Mouse (Mus musculus) thymus, adult 2 months (tissue): ENCODE results near the gene Pcyox1. TPM values are rescaled to one million over a fixed set of nuclear protein-coding genes. Genes with fewer than 3 reads are reported as not detected.

ENCODE experiments used
- DNase-seq: peaks from one replicate; pipeline ENCODE4 v3.0.0; 2021
- H3K27ac ChIP-seq: fragments of 200-500 bp; 2 replicates; pipeline ENCODE4 v1.5.1; 2012; ENCODE audit warnings: low read length, control low read depth; ENCODE audit not compliant: control insufficient read depth, insufficient read depth
- H3K27me3 ChIP-seq: fragments of 200-500 bp; 2 replicates; pipeline ENCODE4 v1.6.1; 2012; ENCODE audit warnings: mild to moderate bottlenecking, low read length, moderate library complexity, mixed read lengths; ENCODE audit not compliant: control insufficient read depth, insufficient read depth
- H3K36me3 ChIP-seq: fragments of 200-500 bp; 2 replicates; pipeline ENCODE4 v1.6.1; 2012; ENCODE audit warnings: mild to moderate bottlenecking, low read length, moderate library complexity; ENCODE audit not compliant: control insufficient read depth, insufficient read depth
- H3K4me1 ChIP-seq: fragments of 200-500 bp; replicated peaks from 2 replicates; pipeline ENCODE4 v1.6.1; 2012; ENCODE audit warnings: low read length; ENCODE audit not compliant: control insufficient read depth, insufficient read depth
- H3K4me3 ChIP-seq: fragments of 200-500 bp; 2 replicates; pipeline ENCODE4 v1.5.1; 2012; ENCODE audit warnings: mild to moderate bottlenecking, low read length, control low read depth, moderate library complexity; ENCODE audit not compliant: control insufficient read depth, insufficient read depth
- CTCF ChIP-seq: fragments of 200-500 bp; IDR thresholded peaks from 2 replicates; pipeline ENCODE4 v1.5.1; 2012; ENCODE audit warnings: mild to moderate bottlenecking, control low read depth, low read length, moderate library complexity, borderline replicate concordance; ENCODE audit not compliant: control insufficient read depth, poor library complexity, insufficient read depth; ENCODE audit errors: extremely low read depth
- POLR2A ChIP-seq: fragments of 200-500 bp; IDR thresholded peaks from 2 replicates; pipeline ENCODE4 v1.6.1; 2012; ENCODE audit warnings: mild to moderate bottlenecking, low read length, control low read depth, moderate library complexity; ENCODE audit not compliant: control insufficient read depth, poor library complexity, insufficient read depth; ENCODE audit errors: extremely low read depth
- WGBS: fragments of 180-500 bp; shearing (Covaris S2); methylation state at CpG from one replicate; pipeline ENCODE4 v1.1.7; 2018; 5-methylcytosine and 5-hydroxymethylcytosine counted together
- polyA plus RNA-seq: library from polyadenylated mRNA; depleted of rRNA; stranded (reverse); fragments of >200 nt; gene quantifications from 2 replicates; pipeline ENCODE4 v1.2.3, GENCODE M21; 2012

The Pcyox1 gene
- polyA plus RNA-seq, 1 experiment, result 15.8 TPM

DNA sequence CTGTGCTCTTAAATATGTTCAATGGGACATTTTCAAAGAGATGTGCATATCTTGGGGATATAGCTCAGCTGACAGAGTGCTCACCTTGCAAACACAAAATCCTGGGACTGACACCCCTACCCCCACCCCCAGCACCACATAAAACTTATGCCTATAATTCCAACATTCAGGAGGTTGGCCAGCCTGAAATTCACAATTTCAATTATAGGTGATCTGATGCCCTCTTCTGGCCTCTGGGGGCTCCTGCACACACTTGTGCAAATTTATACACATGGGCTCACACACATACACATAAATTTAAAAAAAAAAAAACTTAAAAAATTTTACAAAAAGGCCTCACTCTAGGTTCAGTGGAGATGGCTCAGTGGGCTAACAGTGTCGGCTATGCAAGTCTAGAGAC lies 3.8 kb downstream of the Pcyox1 start:
- 0 out of 2 replicates have a peak, but pooled peaks cover 3% of the 10 kb centered on the region for H3K36me3 ChIP-seq
- TF ChIP-seq CTCF, result no peak
- TF ChIP-seq POLR2A, result no peak
- no peaks in the 10 kb centered on the region for H3K27me3 ChIP-seq
- WGBS, result 100% methylated on average over 1 of the region's 1 CpGs
- H3K4me3 ChIP-seq, result no peak overlapping the region
- DNase-seq, result no peak
- no peak overlapping the region for H3K27ac ChIP-seq
- H3K4me1 ChIP-seq, result peaks cover 5% of the 10 kb centered on the region; the same call in 1 of the 2 replicates

DNA sequence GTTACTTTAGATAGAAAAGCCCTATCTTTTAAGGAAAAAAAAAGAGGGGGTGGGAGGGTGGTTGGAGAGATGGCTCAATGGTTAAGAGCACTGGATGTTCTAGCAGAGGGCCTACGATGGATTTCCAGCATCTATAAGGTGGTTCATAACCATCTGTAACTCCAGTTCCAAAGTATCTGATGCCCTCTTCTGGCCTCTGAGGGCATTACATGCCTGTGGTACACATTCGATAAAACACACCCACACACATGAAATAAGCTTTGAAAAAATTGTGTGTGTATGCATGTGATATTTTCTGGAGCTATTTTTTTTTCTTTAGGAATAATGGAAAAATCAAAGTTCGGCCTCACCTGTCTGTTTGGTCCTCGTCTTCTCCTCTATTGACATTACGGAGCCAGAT lies 5.6 kb downstream of the Pcyox1 start:
- H3K36me3 ChIP-seq, result 0 out of 2 replicates have a peak, but pooled peaks cover 3% of the 10 kb centered on the region
- no peaks in the 10 kb centered on the region for H3K27me3 ChIP-seq
- no peak for DNase-seq
- H3K27ac ChIP-seq, result no peak overlapping the region
- H3K4me3 ChIP-seq, result no peak overlapping the region
- WGBS, result 96% methylated on average over 5 of the region's 5 CpGs
- TF ChIP-seq POLR2A (no peak), CTCF (no peak)
- H3K4me1 ChIP-seq, result peaks cover 3% of the 10 kb centered on the region; the same call in 1 of the 2 replicates

DNA sequence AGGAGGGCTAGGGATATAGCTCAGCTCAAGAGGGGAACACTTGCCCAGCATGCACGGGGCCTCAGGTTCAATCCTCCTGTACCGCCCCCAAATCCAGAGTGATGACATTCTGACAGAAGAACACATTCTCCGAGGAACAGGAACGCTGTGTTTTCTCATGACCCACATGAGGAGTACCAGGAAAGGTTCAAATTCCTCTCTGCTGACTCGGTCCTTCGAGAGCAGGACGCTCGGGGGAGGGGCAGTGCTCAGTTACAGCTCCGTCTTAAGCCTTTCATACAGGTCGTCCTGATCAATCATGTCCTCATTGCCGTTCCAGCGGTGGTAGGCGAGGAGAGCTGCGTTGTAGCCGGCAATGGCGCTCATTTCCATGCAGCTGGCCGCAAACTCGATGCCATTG lies 8.5 kb downstream of the Pcyox1 start:
- 95% methylated on average over 18 of the region's 18 CpGs for WGBS
- DNase-seq, result no peak
- H3K27ac ChIP-seq, result no peak overlapping the region

DNA sequence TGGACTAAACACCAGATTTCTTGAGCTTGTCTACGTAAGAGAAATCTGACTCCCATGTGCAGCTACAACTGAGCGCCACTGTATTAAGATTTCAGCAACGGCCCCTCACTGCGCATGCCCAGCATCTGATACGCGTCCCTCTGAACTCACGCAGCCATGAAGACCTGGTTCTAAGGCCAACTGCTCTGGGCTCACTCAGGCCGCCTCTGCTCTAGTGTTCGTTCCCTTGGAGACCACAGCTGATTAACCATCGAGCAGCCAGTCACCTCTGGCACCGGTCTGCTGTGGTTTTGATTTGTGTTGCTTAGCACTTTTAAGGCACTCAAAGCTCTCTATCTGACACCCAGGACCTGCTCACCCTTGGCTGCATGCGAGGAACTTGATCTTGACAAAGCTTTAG lies 9.6 kb downstream of the Pcyox1 start:
- TF ChIP-seq CTCF (no peak), POLR2A (no peak)
- WGBS, result 95% methylated on average over 12 of the region's 12 CpGs
- DNase-seq, result no peak
- no peaks in the 10 kb centered on the region for H3K4me1 ChIP-seq
- H3K27ac ChIP-seq, result no peak overlapping the region
- H3K36me3 ChIP-seq, result 0 out of 2 replicates have a peak, but pooled peaks cover 3% of the 10 kb centered on the region
- no peaks in the 10 kb centered on the region for H3K27me3 ChIP-seq
- no peak overlapping the region for H3K4me3 ChIP-seq

More for the DNA sequence above, 8.5 kb downstream of the Pcyox1 start:
- Histone ChIP-seq H3K27me3 (no peaks in the 10 kb centered on the region), H3K4me3 (no peak overlapping the region), H3K36me3 (0 out of 2 replicates have a peak, but pooled peaks cover 3% of the 10 kb centered on the region), H3K4me1 (no peaks in the 10 kb centered on the region)
- no peak for TF ChIP-seq CTCF
- TF ChIP-seq POLR2A, result no peak

DNA sequence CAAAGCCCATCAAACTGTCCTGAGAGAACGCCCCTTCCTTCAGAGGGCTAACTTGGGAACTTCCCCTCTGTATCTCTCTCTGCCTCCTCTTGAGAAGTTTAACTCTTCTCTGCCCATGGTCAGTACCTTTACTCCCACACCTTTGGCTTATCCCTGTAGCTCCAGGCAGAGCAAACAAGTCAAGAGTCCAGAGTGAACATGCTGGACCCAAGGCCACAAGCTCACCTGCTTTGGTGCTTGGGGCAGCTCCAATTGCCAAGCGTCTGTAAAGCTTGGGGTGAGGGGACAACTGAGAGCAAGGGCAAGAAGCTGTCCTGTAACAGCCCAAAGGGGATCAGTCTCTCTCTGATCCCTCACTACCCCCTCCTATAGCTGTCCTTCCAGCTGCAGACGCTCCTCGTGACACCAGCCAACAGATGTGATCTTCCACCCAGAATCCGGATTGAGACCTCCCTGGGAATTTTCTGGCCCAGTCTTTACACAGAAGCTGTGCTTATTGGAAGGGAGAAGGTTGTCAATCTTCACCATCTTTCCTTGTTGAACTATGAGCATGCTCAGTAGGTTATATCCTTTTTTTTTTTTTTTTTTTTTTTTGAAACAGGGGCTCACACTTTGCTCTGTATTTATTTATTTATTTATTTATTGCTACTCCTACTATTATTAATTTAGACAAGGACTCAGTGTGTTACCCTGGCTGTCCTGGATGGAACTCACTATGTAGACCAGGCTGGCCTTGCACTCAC lies 11.4 kb downstream of the Pcyox1 start:
- WGBS, result 99% methylated on average over 5 of the region's 5 CpGs
- no peak for DNase-seq
- H3K4me1 ChIP-seq, result no peaks in the 10 kb centered on the region
- H3K36me3 ChIP-seq, result no peaks in the 10 kb centered on the region
- no peak overlapping the region for H3K4me3 ChIP-seq
- TF ChIP-seq POLR2A (no peak), CTCF (no peak)
- no peaks in the 10 kb centered on the region for H3K27me3 ChIP-seq
- no peak overlapping the region for H3K27ac ChIP-seq

DNA sequence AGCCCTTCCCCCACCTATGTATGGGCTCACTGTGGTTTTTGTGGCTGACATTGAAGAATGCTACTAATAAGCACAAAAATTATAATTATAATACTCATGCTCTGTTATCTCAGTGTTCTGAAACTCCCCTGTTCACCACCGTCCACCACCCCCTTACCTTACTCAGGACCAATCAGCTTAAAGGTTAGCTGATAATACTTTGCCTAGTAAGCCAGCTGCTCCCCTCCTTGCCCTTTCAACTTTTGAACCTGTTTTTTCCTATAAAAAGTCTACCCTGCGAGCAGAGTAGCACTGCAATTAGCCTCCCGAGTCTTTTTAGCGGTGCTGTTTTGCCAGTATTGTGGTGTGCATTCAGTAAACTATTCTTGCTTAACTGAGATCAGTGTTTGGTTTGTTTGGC lies 12.3 kb downstream of the Pcyox1 start:
- TF ChIP-seq CTCF, result no peak
- no peak for TF ChIP-seq POLR2A
- WGBS, result 93% methylated on average over 4 of the region's 4 CpGs
- no peaks in the 10 kb centered on the region for H3K27me3 ChIP-seq
- H3K4me3 ChIP-seq, result no peak overlapping the region
- DNase-seq, result no peak
- H3K4me1 ChIP-seq, result no peaks in the 10 kb centered on the region
- H3K36me3 ChIP-seq, result no peaks in the 10 kb centered on the region
- no peak overlapping the region for H3K27ac ChIP-seq
